Mouse (Mus musculus): ENCODE results near the gene Spg20. TPM values are rescaled to one million over a fixed set of nuclear protein-coding genes. Genes with fewer than 3 reads are reported as not detected.

The Spg20 gene
- polyA plus RNA-seq, 1 experiment from 2014 or later = 42.8 TPM

- ATAC-seq (replicated peaks; ENCODE audit: low FRiP score, low TSS enrichment, low read depth) (no peak), DNase-seq (ENCODE audit: low spot score) (no peak)
- Histone ChIP-seq H3K27me3 (replicated peaks; ENCODE audit: control insufficient read depth, insufficient read depth, low read length) (no peaks in the 10 kb centered on the region), H3K4me1 (replicated peaks; ENCODE audit: control insufficient read depth, insufficient read depth, low read length) (no peaks in the 10 kb centered on the region), H3K9me3 (ENCODE audit: control insufficient read depth, low read length) (no peaks in the 10 kb centered on the region), H3K36me3 (ENCODE audit: control insufficient read depth, insufficient read depth, low read length) (no peaks in the 10 kb centered on the region), H3K4me3 (ENCODE audit: low read depth, low read length) (no peak overlapping the region), H3K4me2 (ENCODE audit: low read length) (no peak overlapping the region), H3K27ac (ENCODE audit: low read depth) (no peak overlapping the region), H3K9ac (ENCODE audit: low read length) (no peak overlapping the region)
- 90% methylated on average over 2 of the region's 2 CpGs for WGBS
Measured at GRCm38 (mm10) chr3:55147156-55147555, 35.2 kb downstream of the Spg20 start.

- DNase-seq (ENCODE audit: low spot score) (no peak), ATAC-seq (replicated peaks; ENCODE audit: low FRiP score, low TSS enrichment, low read depth) (no peak)
- WGBS = 56% methylated on average over 3 of the region's 3 CpGs
- H3K4me3 ChIP-seq (ENCODE audit: low read depth, low read length) = no peak overlapping the region
- no peaks in the 10 kb centered on the region for H3K27me3 ChIP-seq (replicated peaks; ENCODE audit: control insufficient read depth, insufficient read depth, low read length)
- no peak overlapping the region for H3K27ac ChIP-seq (ENCODE audit: low read depth)
- no peaks in the 10 kb centered on the region for H3K36me3 ChIP-seq (ENCODE audit: control insufficient read depth, insufficient read depth, low read length)
- H3K9me3 ChIP-seq (ENCODE audit: control insufficient read depth, low read length) = no peaks in the 10 kb centered on the region
- no peak overlapping the region for H3K9ac ChIP-seq (ENCODE audit: low read length)
- H3K4me1 ChIP-seq (replicated peaks; ENCODE audit: control insufficient read depth, insufficient read depth, low read length) = no peaks in the 10 kb centered on the region
- H3K4me2 ChIP-seq (ENCODE audit: low read length) = no peak overlapping the region
Measured at GRCm38 (mm10) chr3:55148091-55148490, 36.2 kb downstream of the Spg20 start.

- H3K27me3 ChIP-seq (replicated peaks; ENCODE audit: control insufficient read depth, insufficient read depth, low read length) = no peaks in the 10 kb centered on the region
- no peak for ATAC-seq (replicated peaks; ENCODE audit: low FRiP score, low TSS enrichment, low read depth)
- no peak overlapping the region for H3K4me3 ChIP-seq (ENCODE audit: low read depth, low read length)
- H3K9ac ChIP-seq (ENCODE audit: low read length) = no peak overlapping the region
- no peak overlapping the region for H3K4me2 ChIP-seq (ENCODE audit: low read length)
- WGBS = 50% methylated on average over 7 of the region's 7 CpGs
- no peaks in the 10 kb centered on the region for H3K4me1 ChIP-seq (replicated peaks; ENCODE audit: control insufficient read depth, insufficient read depth, low read length)
- DNase-seq (ENCODE audit: low spot score) = peak; percentile 70
- no peaks in the 10 kb centered on the region for H3K9me3 ChIP-seq (ENCODE audit: control insufficient read depth, low read length)
- no peaks in the 10 kb centered on the region for H3K36me3 ChIP-seq (ENCODE audit: control insufficient read depth, insufficient read depth, low read length)
- H3K27ac ChIP-seq (ENCODE audit: low read depth) = no peak overlapping the region
Measured at GRCm38 (mm10) chr3:55151656-55152433, 39.9 kb downstream of the Spg20 start.

GRCm38 (mm10) chr3:55152673-55153334 is 40.9 kb downstream of the Spg20 start:
- WGBS = 62% methylated on average over 6 of the region's 6 CpGs
- H3K27ac ChIP-seq (ENCODE audit: low read depth) = no peak overlapping the region
- H3K36me3 ChIP-seq (ENCODE audit: control insufficient read depth, insufficient read depth, low read length) = no peaks in the 10 kb centered on the region
- no peaks in the 10 kb centered on the region for H3K9me3 ChIP-seq (ENCODE audit: control insufficient read depth, low read length)
- DNase-seq (ENCODE audit: low spot score) (peak; percentile 53), ATAC-seq (replicated peaks; ENCODE audit: low FRiP score, low TSS enrichment, low read depth) (no peak)
- H3K9ac ChIP-seq (ENCODE audit: low read length) = no peak overlapping the region
- H3K4me3 ChIP-seq (ENCODE audit: low read depth, low read length) = no peak overlapping the region
- H3K4me2 ChIP-seq (ENCODE audit: low read length) = no peak overlapping the region
- H3K27me3 ChIP-seq (replicated peaks; ENCODE audit: control insufficient read depth, insufficient read depth, low read length) = no peaks in the 10 kb centered on the region
- H3K4me1 ChIP-seq (replicated peaks; ENCODE audit: control insufficient read depth, insufficient read depth, low read length) = no peaks in the 10 kb centered on the region

- Histone ChIP-seq H3K27me3 (replicated peaks; ENCODE audit: control insufficient read depth, insufficient read depth, low read length) (no peaks in the 10 kb centered on the region), H3K9me3 (ENCODE audit: control insufficient read depth, low read length) (no peaks in the 10 kb centered on the region), H3K4me2 (ENCODE audit: low read length) (no peak overlapping the region), H3K4me3 (ENCODE audit: low read depth, low read length) (no peak overlapping the region), H3K4me1 (replicated peaks; ENCODE audit: control insufficient read depth, insufficient read depth, low read length) (no peaks in the 10 kb centered on the region), H3K27ac (ENCODE audit: low read depth) (no peak overlapping the region), H3K9ac (ENCODE audit: low read length) (no peak overlapping the region), H3K36me3 (ENCODE audit: control insufficient read depth, insufficient read depth, low read length) (no peaks in the 10 kb centered on the region)
- DNase-seq (ENCODE audit: low spot score) (no peak), ATAC-seq (replicated peaks; ENCODE audit: low FRiP score, low TSS enrichment, low read depth) (no peak)
- 86% methylated on average over 7 of the region's 7 CpGs for WGBS
Measured at GRCm38 (mm10) chr3:55154163-55154562, 42.3 kb downstream of the Spg20 start.

- Histone ChIP-seq H3K9me3 (ENCODE audit: control insufficient read depth, low read length) (no peaks in the 10 kb centered on the region), H3K27ac (ENCODE audit: low read depth) (no peak overlapping the region), H3K27me3 (replicated peaks; ENCODE audit: control insufficient read depth, insufficient read depth, low read length) (no peaks in the 10 kb centered on the region), H3K4me3 (ENCODE audit: low read depth, low read length) (no peak overlapping the region), H3K4me1 (replicated peaks; ENCODE audit: control insufficient read depth, insufficient read depth, low read length) (no peaks in the 10 kb centered on the region), H3K36me3 (ENCODE audit: control insufficient read depth, insufficient read depth, low read length) (no peaks in the 10 kb centered on the region), H3K9ac (ENCODE audit: low read length) (no peak overlapping the region), H3K4me2 (ENCODE audit: low read length) (no peak overlapping the region)
- WGBS = 66% methylated on average over 5 of the region's 5 CpGs
- no peak for ATAC-seq (replicated peaks; ENCODE audit: low FRiP score, low TSS enrichment, low read depth)
- peak; percentile 36 for DNase-seq (ENCODE audit: low spot score)
Measured at GRCm38 (mm10) chr3:55157413-55157812, 45.5 kb downstream of the Spg20 start.

GRCm38 (mm10) chr3:55161144-55161543 is 49.2 kb downstream of the Spg20 start:
- Histone ChIP-seq H3K27ac (ENCODE audit: low read depth) (no peak overlapping the region), H3K27me3 (replicated peaks; ENCODE audit: control insufficient read depth, insufficient read depth, low read length) (no peaks in the 10 kb centered on the region), H3K9ac (ENCODE audit: low read length) (no peak overlapping the region), H3K4me1 (replicated peaks; ENCODE audit: control insufficient read depth, insufficient read depth, low read length) (no peaks in the 10 kb centered on the region), H3K4me2 (ENCODE audit: low read length) (no peak overlapping the region), H3K4me3 (ENCODE audit: low read depth, low read length) (no peak overlapping the region), H3K36me3 (ENCODE audit: control insufficient read depth, insufficient read depth, low read length) (no peaks in the 10 kb centered on the region), H3K9me3 (ENCODE audit: control insufficient read depth, low read length) (no peaks in the 10 kb centered on the region)
- DNase-seq (ENCODE audit: low spot score) (peak; percentile 40), ATAC-seq (replicated peaks; ENCODE audit: low FRiP score, low TSS enrichment, low read depth) (no peak)
- WGBS = 72% methylated on average over 7 of the region's 7 CpGs

GRCm38 (mm10) chr3:55163510-55163909 is 51.6 kb downstream of the Spg20 start:
- Histone ChIP-seq H3K9me3 (ENCODE audit: control insufficient read depth, low read length) (no peaks in the 10 kb centered on the region), H3K27ac (ENCODE audit: low read depth) (no peak overlapping the region), H3K4me3 (ENCODE audit: low read depth, low read length) (no peak overlapping the region), H3K9ac (ENCODE audit: low read length) (no peak overlapping the region), H3K36me3 (ENCODE audit: control insufficient read depth, insufficient read depth, low read length) (no peaks in the 10 kb centered on the region), H3K4me2 (ENCODE audit: low read length) (no peak overlapping the region), H3K27me3 (replicated peaks; ENCODE audit: control insufficient read depth, insufficient read depth, low read length) (no peaks in the 10 kb centered on the region), H3K4me1 (replicated peaks; ENCODE audit: control insufficient read depth, insufficient read depth, low read length) (no peaks in the 10 kb centered on the region)
- DNase-seq (ENCODE audit: low spot score) (no peak), ATAC-seq (replicated peaks; ENCODE audit: low FRiP score, low TSS enrichment, low read depth) (no peak)
- WGBS = 61% methylated on average over 4 of the region's 4 CpGs

GRCm38 (mm10) chr3:55172478-55172877 is 60.6 kb downstream of the Spg20 start:
- no peak for DNase-seq (ENCODE audit: low spot score)
- 69% methylated on average over 3 of the region's 3 CpGs for WGBS
- H3K9ac ChIP-seq (ENCODE audit: low read length) = no peak overlapping the region
- H3K4me2 ChIP-seq (ENCODE audit: low read length) = no peak overlapping the region
- H3K9me3 ChIP-seq (ENCODE audit: control insufficient read depth, low read length) = no peaks in the 10 kb centered on the region
- no peak for ATAC-seq (replicated peaks; ENCODE audit: low FRiP score, low TSS enrichment, low read depth)
- H3K27ac ChIP-seq (ENCODE audit: low read depth) = no peak overlapping the region
- no peaks in the 10 kb centered on the region for H3K27me3 ChIP-seq (replicated peaks; ENCODE audit: control insufficient read depth, insufficient read depth, low read length)
- H3K36me3 ChIP-seq (ENCODE audit: control insufficient read depth, insufficient read depth, low read length) = no peaks in the 10 kb centered on the region
- H3K4me1 ChIP-seq (replicated peaks; ENCODE audit: control insufficient read depth, insufficient read depth, low read length) = no peaks in the 10 kb centered on the region
- no peak overlapping the region for H3K4me3 ChIP-seq (ENCODE audit: low read depth, low read length)
